Mouse (Mus musculus): ENCODE data around the gene Oscp1.

- TF ChIP-seq CTCF (IDR thresholded peaks at IDR 0.05; ENCODE audit: extremely low read depth, insufficient read depth, insufficient read length, insufficient replicate concordance) (no peak), POLR2A (IDR thresholded peaks at IDR 0.05; ENCODE audit: low read depth, low read length) (peak; percentile 71)
These were observed 52.2 kb downstream of the Oscp1 start for GRCm38 (mm10) chr4:126110374-126111152.
